Mouse (Mus musculus): Measurements from ENCODE around the gene Mdfi. TPM values are rescaled to one million over a fixed set of nuclear protein-coding genes. Genes with fewer than 3 reads are reported as not detected.

Gene Mdfi
- polyA plus RNA-seq, 1 experiment, result 4.9 TPM

DNA sequence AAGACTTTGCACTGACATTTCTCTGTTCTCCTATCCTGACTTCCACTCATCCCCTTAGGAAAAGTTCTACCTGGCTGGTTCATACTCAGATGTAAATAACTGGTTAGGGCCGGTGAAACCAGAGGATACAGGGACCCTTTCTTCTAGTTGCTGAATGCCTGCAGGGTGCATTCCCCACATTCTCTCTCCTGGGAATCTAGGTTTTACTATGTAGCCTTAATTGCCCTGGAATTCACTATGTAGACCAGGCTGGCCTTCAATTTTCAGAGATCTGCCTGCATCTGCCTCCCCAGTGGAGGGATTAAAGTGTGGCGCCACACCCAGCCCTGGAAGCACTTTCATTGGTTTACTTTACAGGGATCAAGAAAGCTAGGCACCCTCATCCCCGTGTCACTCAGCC lies 52.0 kb downstream of the Mdfi start:
- Histone ChIP-seq H3K36me3 (ENCODE audit: control insufficient read depth, insufficient read depth, low read length) (no peaks in the 10 kb centered on the region), H3K4me3 (ENCODE audit: insufficient read depth, low read depth, low read length) (no peak overlapping the region), H3K27me3 (replicated peaks; ENCODE audit: control insufficient read depth, insufficient read depth, low read length) (no peaks in the 10 kb centered on the region), H3K4me1 (ENCODE audit: control insufficient read depth, insufficient read depth, low read length) (no peaks in the 10 kb centered on the region), H3K27ac (ENCODE audit: insufficient read depth, low read depth, low read length) (no peak overlapping the region)
- TF ChIP-seq POLR2A (IDR thresholded peaks at IDR 0.05; ENCODE audit: low read depth, low read length), result no peak
- no peak for TF ChIP-seq CTCF (conservative IDR thresholded peaks at IDR 0.05; ENCODE audit: insufficient read depth, insufficient read length, low read depth, low read length)
- DNase-seq, result no peak
- 73% methylated on average over 3 of the region's 3 CpGs for WGBS

DNA sequence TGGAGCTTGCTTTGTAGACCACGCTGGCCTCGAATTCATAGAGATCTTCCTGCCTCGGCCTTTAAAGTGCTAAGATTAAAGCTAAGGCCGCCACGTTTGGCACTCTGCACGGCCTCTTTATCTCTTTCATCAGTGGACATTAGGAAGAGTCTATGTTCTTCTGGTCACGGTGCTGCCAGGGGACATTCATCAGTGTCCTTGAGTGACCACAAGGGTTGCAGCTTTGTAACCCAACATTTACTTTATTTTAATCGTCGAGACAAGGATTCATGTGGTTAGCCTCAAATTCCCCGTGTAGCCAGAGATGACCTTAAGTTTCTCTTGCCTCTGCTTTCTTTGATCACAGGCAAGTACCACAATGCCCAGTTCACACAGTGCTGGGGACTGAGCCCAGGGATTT lies 54.0 kb downstream of the Mdfi start:
- WGBS, result 74% methylated on average over 10 of the region's 10 CpGs
- H3K27me3 ChIP-seq (replicated peaks; ENCODE audit: control insufficient read depth, insufficient read depth, low read length), result no peaks in the 10 kb centered on the region
- no peak overlapping the region for H3K27ac ChIP-seq (ENCODE audit: insufficient read depth, low read depth, low read length)
- no peak overlapping the region for H3K4me3 ChIP-seq (ENCODE audit: insufficient read depth, low read depth, low read length)
- H3K4me1 ChIP-seq (ENCODE audit: control insufficient read depth, insufficient read depth, low read length), result no peaks in the 10 kb centered on the region
- no peaks in the 10 kb centered on the region for H3K36me3 ChIP-seq (ENCODE audit: control insufficient read depth, insufficient read depth, low read length)
- no peak for TF ChIP-seq CTCF (conservative IDR thresholded peaks at IDR 0.05; ENCODE audit: insufficient read depth, insufficient read length, low read depth, low read length)
- no peak for DNase-seq

GRCm38 (mm10) chr17:47777141-47777540 lies 57.4 kb downstream of the Mdfi start:
- no peaks in the 10 kb centered on the region for H3K27me3 ChIP-seq (replicated peaks; ENCODE audit: control insufficient read depth, insufficient read depth, low read length)
- H3K4me3 ChIP-seq (ENCODE audit: insufficient read depth, low read depth, low read length), result no peak overlapping the region
- no peaks in the 10 kb centered on the region for H3K36me3 ChIP-seq (ENCODE audit: control insufficient read depth, insufficient read depth, low read length)
- peaks cover 5% of the 10 kb centered on the region; the same call in 1 of the 2 replicates for H3K4me1 ChIP-seq (ENCODE audit: control insufficient read depth, insufficient read depth, low read length)
- DNase-seq, result no peak
- WGBS, result 42% methylated on average over 2 of the region's 2 CpGs
- TF ChIP-seq POLR2A (IDR thresholded peaks at IDR 0.05; ENCODE audit: low read depth, low read length), result no peak
- no peak for TF ChIP-seq CTCF (conservative IDR thresholded peaks at IDR 0.05; ENCODE audit: insufficient read depth, insufficient read length, low read depth, low read length)
- H3K27ac ChIP-seq (ENCODE audit: insufficient read depth, low read depth, low read length), result no peak overlapping the region

GRCm38 (mm10) chr17:47773604-47774003 lies 60.9 kb downstream of the Mdfi start:
- Histone ChIP-seq H3K27ac (ENCODE audit: insufficient read depth, low read depth, low read length) (no peak overlapping the region), H3K4me3 (ENCODE audit: insufficient read depth, low read depth, low read length) (no peak overlapping the region), H3K4me1 (ENCODE audit: control insufficient read depth, insufficient read depth, low read length) (peaks cover 5% of the 10 kb centered on the region; the same call in 1 of the 2 replicates), H3K27me3 (replicated peaks; ENCODE audit: control insufficient read depth, insufficient read depth, low read length) (no peaks in the 10 kb centered on the region), H3K36me3 (ENCODE audit: control insufficient read depth, insufficient read depth, low read length) (no peaks in the 10 kb centered on the region)
- no peak for TF ChIP-seq CTCF (conservative IDR thresholded peaks at IDR 0.05; ENCODE audit: insufficient read depth, insufficient read length, low read depth, low read length)
- no peak for TF ChIP-seq POLR2A (IDR thresholded peaks at IDR 0.05; ENCODE audit: low read depth, low read length)
- 43% methylated on average over 6 of the region's 6 CpGs for WGBS
- DNase-seq, result no peak

- no peaks in the 10 kb centered on the region for H3K27me3 ChIP-seq (replicated peaks; ENCODE audit: control insufficient read depth, insufficient read depth, low read length)
- TF ChIP-seq POLR2A (IDR thresholded peaks at IDR 0.05; ENCODE audit: low read depth, low read length), result no peak
- no peak for TF ChIP-seq CTCF (conservative IDR thresholded peaks at IDR 0.05; ENCODE audit: insufficient read depth, insufficient read length, low read depth, low read length)
- H3K4me1 ChIP-seq (ENCODE audit: control insufficient read depth, insufficient read depth, low read length), result peaks cover 5% of the 10 kb centered on the region; the same call in 1 of the 2 replicates
- no peak for DNase-seq
- no peaks in the 10 kb centered on the region for H3K36me3 ChIP-seq (ENCODE audit: control insufficient read depth, insufficient read depth, low read length)
- H3K4me3 ChIP-seq (ENCODE audit: insufficient read depth, low read depth, low read length), result no peak overlapping the region
- no peak overlapping the region for H3K27ac ChIP-seq (ENCODE audit: insufficient read depth, low read depth, low read length)
- WGBS, result 83% methylated on average over 11 of the region's 11 CpGs
These were observed 64.8 kb downstream of the Mdfi start for GRCm38 (mm10) chr17:47769389-47770299.

DNA sequence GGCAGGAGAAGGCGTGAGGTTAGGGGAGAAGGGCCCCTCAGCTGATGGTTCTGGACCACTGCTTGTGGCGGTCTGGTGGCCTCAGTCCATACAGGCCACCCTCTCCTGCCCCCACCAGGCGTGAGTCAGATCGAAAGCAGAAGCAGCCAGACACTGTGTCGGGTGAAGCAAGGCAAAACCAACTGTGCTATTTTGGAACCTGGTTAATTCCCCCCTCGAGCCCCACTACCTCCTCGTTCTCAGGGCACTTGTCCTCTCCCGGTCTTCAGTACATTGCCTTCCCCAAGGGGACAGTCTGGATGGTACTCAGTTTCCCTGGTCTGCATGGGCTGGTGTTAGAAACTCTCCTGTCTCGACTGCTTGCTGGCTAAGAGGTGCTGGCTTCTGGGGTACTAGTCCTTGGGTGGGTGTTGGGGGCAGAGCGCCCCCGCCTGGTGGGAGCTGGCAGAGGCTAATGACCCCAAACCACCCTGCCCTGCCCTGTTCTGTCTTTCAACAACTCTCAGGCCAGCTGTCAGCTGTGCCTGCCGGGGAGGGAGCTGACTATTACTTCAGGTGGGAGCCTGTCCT lies 65.7 kb downstream of the Mdfi start:
- TF ChIP-seq CTCF (conservative IDR thresholded peaks at IDR 0.05; ENCODE audit: insufficient read depth, insufficient read length, low read depth, low read length), result peak; percentile 26; the same call in 1 of the 2 replicates
- TF ChIP-seq POLR2A (IDR thresholded peaks at IDR 0.05; ENCODE audit: low read depth, low read length), result no peak
- DNase-seq, result peak; percentile 45
- no peak overlapping the region for H3K27ac ChIP-seq (ENCODE audit: insufficient read depth, low read depth, low read length)
- H3K4me3 ChIP-seq (ENCODE audit: insufficient read depth, low read depth, low read length), result no peak overlapping the region
- H3K4me1 ChIP-seq (ENCODE audit: control insufficient read depth, insufficient read depth, low read length), result peaks cover 5% of the 10 kb centered on the region; the same call in 1 of the 2 replicates
- no peaks in the 10 kb centered on the region for H3K27me3 ChIP-seq (replicated peaks; ENCODE audit: control insufficient read depth, insufficient read depth, low read length)
- no peaks in the 10 kb centered on the region for H3K36me3 ChIP-seq (ENCODE audit: control insufficient read depth, insufficient read depth, low read length)
- WGBS, result 46% methylated on average over 12 of the region's 12 CpGs

- Histone ChIP-seq H3K27ac (ENCODE audit: insufficient read depth, low read depth, low read length) (no peak overlapping the region), H3K4me3 (ENCODE audit: insufficient read depth, low read depth, low read length) (no peak overlapping the region), H3K36me3 (ENCODE audit: control insufficient read depth, insufficient read depth, low read length) (no peaks in the 10 kb centered on the region), H3K27me3 (replicated peaks; ENCODE audit: control insufficient read depth, insufficient read depth, low read length) (no peaks in the 10 kb centered on the region), H3K4me1 (ENCODE audit: control insufficient read depth, insufficient read depth, low read length) (peaks cover 7% of the 10 kb centered on the region; the same call in 1 of the 2 replicates)
- TF ChIP-seq CTCF (conservative IDR thresholded peaks at IDR 0.05; ENCODE audit: insufficient read depth, insufficient read length, low read depth, low read length) (no peak), POLR2A (IDR thresholded peaks at IDR 0.05; ENCODE audit: low read depth, low read length) (no peak)
- WGBS, result 57% methylated on average over 16 of the region's 17 CpGs
- DNase-seq, result no peak
These were observed 66.9 kb downstream of the Mdfi start for GRCm38 (mm10) chr17:47767456-47768141.
